Mouse (Mus musculus): Measurements from ENCODE around the gene Pdia4. TPM values are rescaled to one million over a fixed set of nuclear protein-coding genes. Genes with fewer than 3 reads are reported as not detected.

Gene Pdia4
- polyA plus RNA-seq, 1 experiment = 47.8 TPM

GRCm38 (mm10) chr6:47837630-47838029, 24.4 kb upstream of the Pdia4 start:
- peaks cover 3% of the 10 kb centered on the region; the same call in 1 of the 2 replicates for H3K36me3 ChIP-seq (ENCODE audit: control insufficient read depth, insufficient read depth, low read length)
- DNase-seq (ENCODE audit: low read depth in 1 of 2, low spot score in 2 of 2) = no peak
- 84% methylated on average over 2 of the region's 2 CpGs for WGBS
- TF ChIP-seq POLR2A (IDR thresholded peaks at IDR 0.05; ENCODE audit: low read depth, low read length) (no peak), CTCF (IDR thresholded peaks at IDR 0.05; ENCODE audit: extremely low read depth, insufficient read depth, insufficient read length, insufficient replicate concordance) (no peak)
- no peaks in the 10 kb centered on the region; the same call in 1 of the 2 replicates for H3K4me1 ChIP-seq (ENCODE audit: control insufficient read depth, insufficient read depth, insufficient read length)
- H3K27me3 ChIP-seq (ENCODE audit: control insufficient read depth, insufficient read depth, low read length) = no peaks in the 10 kb centered on the region
- H3K4me3 ChIP-seq (ENCODE audit: extremely low read depth, insufficient read depth, insufficient read length) = no peak overlapping the region
- no peak overlapping the region for H3K27ac ChIP-seq (ENCODE audit: insufficient read depth, low read length)

DNA sequence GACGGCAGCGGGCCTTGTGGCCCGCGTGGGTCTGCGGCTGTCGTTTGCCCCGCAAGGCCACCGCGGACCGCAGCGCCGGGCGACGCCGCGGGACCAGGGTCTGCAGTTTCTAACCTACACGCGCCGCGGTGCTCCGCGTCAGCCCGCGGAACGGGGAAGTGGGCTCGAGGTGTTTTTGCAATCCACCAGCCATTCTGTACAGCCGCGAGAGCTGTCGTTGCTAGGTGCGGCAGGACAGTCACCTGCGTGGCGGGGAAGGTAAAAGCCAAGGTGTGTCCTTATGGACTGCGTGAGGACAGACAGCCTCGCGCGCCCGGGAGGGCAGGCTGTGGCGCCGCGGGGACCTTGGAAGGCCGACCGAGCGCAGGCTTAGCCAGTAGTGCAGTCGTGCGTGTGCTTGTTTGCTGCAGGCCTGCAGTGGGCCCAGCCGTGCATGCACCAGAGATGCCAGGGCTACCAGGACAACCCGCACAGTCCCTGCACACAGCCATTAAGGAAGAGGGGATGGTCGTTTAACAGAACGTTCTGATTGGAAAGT, 22.8 kb upstream of the Pdia4 start:
- Histone ChIP-seq H3K27ac (ENCODE audit: insufficient read depth, low read length) (peak overlapping the region; percentile 94), H3K4me3 (ENCODE audit: extremely low read depth, insufficient read depth, insufficient read length) (peak overlapping the region; percentile 98), H3K4me1 (ENCODE audit: control insufficient read depth, insufficient read depth, insufficient read length) (no peaks in the 10 kb centered on the region; the same call in 1 of the 2 replicates), H3K36me3 (ENCODE audit: control insufficient read depth, insufficient read depth, low read length) (peaks cover 3% of the 10 kb centered on the region; the same call in 1 of the 2 replicates), H3K27me3 (ENCODE audit: control insufficient read depth, insufficient read depth, low read length) (no peaks in the 10 kb centered on the region)
- under 1% methylated on average over 49 of the region's 49 CpGs for WGBS
- no peak; the same call in 1 of the 2 replicates for TF ChIP-seq POLR2A (IDR thresholded peaks at IDR 0.05; ENCODE audit: low read depth, low read length)
- no peak for TF ChIP-seq CTCF (IDR thresholded peaks at IDR 0.05; ENCODE audit: extremely low read depth, insufficient read depth, insufficient read length, insufficient replicate concordance)
- peak in 1 of 2 experiments; percentile 43 for DNase-seq (ENCODE audit: low read depth in 1 of 2, low spot score in 2 of 2)

- Histone ChIP-seq H3K4me3 (ENCODE audit: extremely low read depth, insufficient read depth, insufficient read length) (peak within 1 kb of the TSS; percentile 98), H3K27me3 (ENCODE audit: control insufficient read depth, insufficient read depth, low read length) (no peaks in the 10 kb centered on the region), H3K4me1 (ENCODE audit: control insufficient read depth, insufficient read depth, insufficient read length) (no peaks in the 10 kb centered on the region; the same call in 1 of the 2 replicates), H3K27ac (ENCODE audit: insufficient read depth, low read length) (peak within 1 kb of the TSS; percentile 94), H3K36me3 (ENCODE audit: control insufficient read depth, insufficient read depth, low read length) (no peaks in the 10 kb centered on the region)
- peak; percentile 83 to 93 for DNase-seq (ENCODE audit: low read depth in 1 of 2, low spot score in 2 of 2)
- peak; percentile 27 for TF ChIP-seq POLR2A (IDR thresholded peaks at IDR 0.05; ENCODE audit: low read depth, low read length)
- peak; percentile 93 for TF ChIP-seq CTCF (IDR thresholded peaks at IDR 0.05; ENCODE audit: extremely low read depth, insufficient read depth, insufficient read length, insufficient replicate concordance)
- under 1% methylated on average over 52 of the region's 52 CpGs for WGBS
These were observed 22.3 kb upstream of the Pdia4 start, which contains the start of gene Zfp398 for GRCm38 (mm10) chr6:47835482-47835983. Zfp398 (plus strand) TSS chr6:47835661.

DNA sequence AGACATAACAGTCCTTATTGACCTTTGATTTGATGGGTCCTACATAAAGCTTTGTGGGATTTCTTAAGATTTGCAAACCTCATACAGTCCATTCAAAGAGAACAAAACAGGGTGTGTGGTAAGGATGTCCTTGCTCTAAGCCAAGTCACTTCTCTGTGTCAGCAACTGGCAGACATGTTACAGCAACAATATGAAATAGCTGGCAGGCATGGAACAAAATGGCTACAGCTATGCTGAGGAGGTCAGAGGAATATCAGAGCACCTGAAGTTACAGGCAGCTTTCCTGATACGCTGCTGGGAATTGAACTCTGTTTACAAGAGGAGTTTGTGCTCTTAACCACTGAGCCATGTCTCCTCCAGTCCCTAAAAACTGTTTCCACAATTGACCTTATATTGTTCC, 19.0 kb upstream of the Pdia4 start:
- Histone ChIP-seq H3K4me3 (ENCODE audit: extremely low read depth, insufficient read depth, insufficient read length) (no peak overlapping the region), H3K36me3 (ENCODE audit: control insufficient read depth, insufficient read depth, low read length) (no peaks in the 10 kb centered on the region), H3K27me3 (ENCODE audit: control insufficient read depth, insufficient read depth, low read length) (no peaks in the 10 kb centered on the region), H3K27ac (ENCODE audit: insufficient read depth, low read length) (no peak overlapping the region), H3K4me1 (ENCODE audit: control insufficient read depth, insufficient read depth, insufficient read length) (no peaks in the 10 kb centered on the region; the same call in 1 of the 2 replicates)
- TF ChIP-seq CTCF (IDR thresholded peaks at IDR 0.05; ENCODE audit: extremely low read depth, insufficient read depth, insufficient read length, insufficient replicate concordance) (no peak), POLR2A (IDR thresholded peaks at IDR 0.05; ENCODE audit: low read depth, low read length) (no peak)
- WGBS = 89% methylated on average over 1 of the region's 1 CpGs
- no peak for DNase-seq (ENCODE audit: low read depth in 1 of 2, low spot score in 2 of 2)

DNA sequence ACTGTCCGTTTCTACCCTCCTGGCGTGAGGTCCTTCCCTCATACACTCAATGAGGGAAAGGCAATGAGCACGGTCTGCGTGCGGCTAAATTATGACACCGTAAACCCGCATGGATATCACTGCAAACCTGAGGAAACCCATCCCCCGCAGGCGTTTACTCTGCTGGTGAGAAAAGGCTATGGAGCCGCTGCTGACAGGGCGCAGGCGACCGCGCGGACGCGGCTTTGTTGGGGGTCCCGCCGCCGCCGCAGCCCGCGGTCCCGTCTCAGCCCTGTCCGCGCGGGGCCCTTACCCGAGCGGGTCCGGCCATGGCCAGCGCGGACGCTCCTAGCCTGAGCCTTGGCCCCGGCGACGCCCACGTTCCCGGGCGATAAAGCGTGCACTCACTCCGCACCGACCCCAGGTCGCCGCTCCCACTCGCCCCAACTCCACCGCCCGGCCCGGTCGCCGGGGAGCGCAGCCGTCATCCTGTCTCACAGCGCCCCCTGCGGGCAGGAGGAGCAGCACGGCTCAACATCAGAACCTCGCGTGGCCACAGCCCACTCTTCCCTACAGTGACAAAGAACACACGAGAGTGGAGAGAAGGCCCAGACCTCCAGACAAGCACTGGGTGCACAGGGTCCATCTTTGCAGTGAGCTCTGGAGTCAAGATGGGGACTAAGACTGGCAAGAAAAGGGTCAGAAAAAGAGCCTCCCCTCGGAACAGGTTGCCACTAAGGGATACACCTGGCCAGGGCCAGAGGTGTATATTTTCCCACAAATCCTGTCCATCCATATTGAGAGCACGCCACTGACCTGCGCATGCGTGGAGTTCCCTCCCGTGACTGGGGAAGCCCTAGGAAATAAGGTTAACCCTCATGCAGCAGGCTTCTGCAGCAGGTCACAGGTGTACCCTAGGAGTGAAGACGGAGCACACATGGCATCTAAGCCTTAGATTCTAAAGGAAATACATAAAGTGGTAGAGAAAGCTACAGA, 17.2 kb upstream of the Pdia4 start, which contains the start of gene Zfp786:
Gene Zfp786, minus strand, starts transcription at position 764 of the 975 bp plus-strand sequence.
- peak; percentile 97 for TF ChIP-seq CTCF (IDR thresholded peaks at IDR 0.05; ENCODE audit: extremely low read depth, insufficient read depth, insufficient read length, insufficient replicate concordance)
- TF ChIP-seq POLR2A (IDR thresholded peaks at IDR 0.05; ENCODE audit: low read depth, low read length) = no peak
- Histone ChIP-seq H3K27me3 (ENCODE audit: control insufficient read depth, insufficient read depth, low read length) (no peaks in the 10 kb centered on the region), H3K36me3 (ENCODE audit: control insufficient read depth, insufficient read depth, low read length) (no peaks in the 10 kb centered on the region), H3K4me3 (ENCODE audit: extremely low read depth, insufficient read depth, insufficient read length) (peak within 1 kb of the TSS; percentile 79), H3K27ac (ENCODE audit: insufficient read depth, low read length) (no peak within 1 kb of the TSS), H3K4me1 (ENCODE audit: control insufficient read depth, insufficient read depth, insufficient read length) (no peaks in the 10 kb centered on the region)
- 3% methylated on average over 64 of the region's 64 CpGs for WGBS
- DNase-seq (ENCODE audit: low read depth in 1 of 2, low spot score in 2 of 2) = peak; percentile 74 to 91

DNA sequence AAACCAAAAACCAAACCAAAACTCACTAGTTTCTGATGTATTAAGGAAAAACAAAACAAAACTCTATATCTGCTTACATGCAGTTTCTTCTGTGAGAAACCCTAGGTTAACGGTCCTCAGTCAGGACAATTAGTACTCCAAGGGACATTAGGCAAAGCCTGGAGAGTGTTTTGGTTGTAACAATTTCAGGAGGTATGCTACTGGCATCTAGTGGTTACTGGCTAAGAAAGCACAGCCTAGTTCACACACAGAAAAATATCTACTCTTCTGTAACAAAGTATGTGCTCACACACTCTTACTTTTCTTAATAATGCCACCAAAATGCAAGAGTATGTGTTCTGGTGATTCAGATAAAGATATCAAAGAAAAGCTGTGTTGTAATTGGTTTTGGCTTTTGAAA, 15.7 kb upstream of the Pdia4 start:
- 67% methylated on average over 1 of the region's 1 CpGs for WGBS
- no peak for TF ChIP-seq CTCF (IDR thresholded peaks at IDR 0.05; ENCODE audit: extremely low read depth, insufficient read depth, insufficient read length, insufficient replicate concordance)
- no peak for TF ChIP-seq POLR2A (IDR thresholded peaks at IDR 0.05; ENCODE audit: low read depth, low read length)
- Histone ChIP-seq H3K27me3 (ENCODE audit: control insufficient read depth, insufficient read depth, low read length) (no peaks in the 10 kb centered on the region), H3K36me3 (ENCODE audit: control insufficient read depth, insufficient read depth, low read length) (no peaks in the 10 kb centered on the region), H3K4me1 (ENCODE audit: control insufficient read depth, insufficient read depth, insufficient read length) (no peaks in the 10 kb centered on the region), H3K4me3 (ENCODE audit: extremely low read depth, insufficient read depth, insufficient read length) (no peak overlapping the region), H3K27ac (ENCODE audit: insufficient read depth, low read length) (no peak overlapping the region)
- no peak for DNase-seq (ENCODE audit: low read depth in 1 of 2, low spot score in 2 of 2)

All from spleen, adult 2 months (tissue).